Mouse (Mus musculus): ENCODE measurements at regions not wholly inside any gene's neighbourhood (a gene's known extent, or its start where the extent isn't known, plus 50 kb on each side); places are given as distances from the start of the nearest gene placed in this dataset.

GRCm38 (mm10) chr11:111820356-111820755 lies 754.4 kb downstream of the Kcnj2 start:
- no peak for TF ChIP-seq CTCF (IDR thresholded peaks at IDR 0.05; ENCODE audit: low read depth, low read length)
- TF ChIP-seq POLR2A (IDR thresholded peaks at IDR 0.05; ENCODE audit: extremely low read depth, insufficient read depth, low read length), result no peak
